8 mouse cellular contexts compared by ENCODE assay signal in the genomic region with DNA sequence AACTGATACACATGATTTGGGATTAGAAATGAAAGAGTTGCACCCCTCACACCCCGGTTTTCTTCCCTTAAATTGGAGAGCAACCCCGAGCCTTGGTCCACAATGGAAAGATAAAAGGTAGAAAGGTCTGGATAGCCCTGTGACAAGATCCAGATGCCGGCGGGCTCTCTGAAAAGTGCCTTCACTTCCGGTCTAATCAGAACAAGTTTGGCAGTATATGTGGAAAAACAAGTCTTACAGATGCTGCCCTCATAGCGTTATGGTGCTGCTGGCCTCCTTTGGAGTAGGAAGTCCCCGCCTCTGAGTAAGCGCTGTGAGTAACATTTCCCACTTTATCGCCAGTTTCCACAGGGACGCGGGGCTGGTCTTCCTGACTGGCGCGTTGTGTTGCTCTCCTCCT. TPM values are rescaled to one million over a fixed set of nuclear protein-coding genes. Genes with fewer than 3 reads are reported as not detected.
A peak's percentile ranks its signal among the peaks of the same experiment; 100 is the strongest.
DNase-seq lines count a peak whose midpoint lies in the region; ATAC-seq and TF ChIP-seq lines count a peak whose summit lies in the region.

No protein-coding gene starts in this region.

- WGBS in spleen, adult 2 months, result 6% methylated on average over 13 of the region's 13 CpGs
- WGBS in heart, embryonic 16.5 days, result 2% methylated on average over 13 of the region's 13 CpGs
- 8% methylated on average over 13 of the region's 13 CpGs for WGBS in midbrain, embryonic 12.5 days

- H3K27ac ChIP-seq in spleen, adult 2 months (ENCODE audit: insufficient read depth, low read length), result no peak overlapping the region
- H3K27ac ChIP-seq in heart, embryonic 16.5 days (ENCODE audit: low read length), result peak overlapping the region; percentile 90
- H3K27ac ChIP-seq in midbrain, embryonic 12.5 days (replicated peaks), result no peak overlapping the region

- H3K4me1 ChIP-seq in spleen, adult 2 months (ENCODE audit: control insufficient read depth, insufficient read depth, insufficient read length), result peaks cover 9% of the 10 kb centered on the region; the same call in 1 of the 2 replicates
- peaks cover 23% of the 10 kb centered on the region for H3K4me1 ChIP-seq in heart, embryonic 16.5 days (ENCODE audit: control insufficient read depth, insufficient read depth, low read length)
- H3K4me1 ChIP-seq in midbrain, embryonic 12.5 days, result peaks cover 25% of the 10 kb centered on the region

- no peak for TF ChIP-seq CTCF in spleen, adult 2 months (IDR thresholded peaks at IDR 0.05; ENCODE audit: extremely low read depth, insufficient read depth, insufficient read length, insufficient replicate concordance)

- no peak for TF ChIP-seq POLR2A in spleen, adult 2 months (IDR thresholded peaks at IDR 0.05; ENCODE audit: low read depth, low read length)

- peak overlapping the region; percentile 6; the same call in 1 of the 2 replicates for H3K4me3 ChIP-seq in spleen, adult 2 months (ENCODE audit: extremely low read depth, insufficient read depth, insufficient read length)
- peak overlapping the region; percentile 75 for H3K4me3 ChIP-seq in heart, embryonic 16.5 days (ENCODE audit: low read length)
- peak overlapping the region; percentile 74 for H3K4me3 ChIP-seq in midbrain, embryonic 12.5 days

- intact Hi-C loops in left cerebral cortex, postnatal 4 days (cut with DNase I), result no loop called here

- H3K27me3 ChIP-seq in spleen, adult 2 months (ENCODE audit: control insufficient read depth, insufficient read depth, low read length), result peaks cover 6% of the 10 kb centered on the region
- H3K27me3 ChIP-seq in heart, embryonic 16.5 days (ENCODE audit: control insufficient read depth, insufficient read depth, low read length), result no peaks in the 10 kb centered on the region
- H3K27me3 ChIP-seq in midbrain, embryonic 12.5 days, result peaks cover 8% of the 10 kb centered on the region; the same call in 1 of the 2 replicates

- ATAC-seq in heart, embryonic 16.5 days (replicated peaks; ENCODE audit: extremely low read depth, insufficient read depth, low FRiP score), result peak; percentile 21; the same call in 1 of the 2 replicates
- no peak for ATAC-seq in midbrain, embryonic 12.5 days (ENCODE audit: low FRiP score, low read depth)

- H3K9me3 ChIP-seq in heart, embryonic 16.5 days (replicated peaks; ENCODE audit: control insufficient read depth, low read length), result no peaks in the 10 kb centered on the region
- H3K9me3 ChIP-seq in midbrain, embryonic 12.5 days, result no peaks in the 10 kb centered on the region

- no peak for DNase-seq in spleen, adult 2 months (ENCODE audit: low read depth in 1 of 2, low spot score in 2 of 2)
- no peak for DNase-seq in spleen, adult 18-20 months
- peak; percentile 64 for DNase-seq in embryo, embryonic 10 days (ENCODE audit: low spot score)
- peak; percentile 26 to 51 for DNase-seq in kidney, postnatal 4 days
- no peak for DNase-seq in layer of hippocampus, postnatal 14 days (ENCODE audit: low spot score in 2 of 2)
- DNase-seq in left cerebral cortex, postnatal 4 days, result no peak

- H3K36me3 ChIP-seq in spleen, adult 2 months (ENCODE audit: control insufficient read depth, insufficient read depth, low read length), result no peaks in the 10 kb centered on the region
- H3K36me3 ChIP-seq in heart, embryonic 16.5 days (ENCODE audit: control insufficient read depth, insufficient read depth), result no peaks in the 10 kb centered on the region
- H3K36me3 ChIP-seq in midbrain, embryonic 12.5 days, result no peaks in the 10 kb centered on the region

- peak overlapping the region; percentile 70 for H3K4me2 ChIP-seq in heart, embryonic 16.5 days (ENCODE audit: low read depth, low read length)
- peak overlapping the region; percentile 67 for H3K4me2 ChIP-seq in midbrain, embryonic 12.5 days (replicated peaks)

- peak overlapping the region; percentile 87 for H3K9ac ChIP-seq in heart, embryonic 16.5 days (ENCODE audit: low read length)
- 0 out of 2 replicates have a peak overlapping the region, but pooled peaks have one; percentile 77 for H3K9ac ChIP-seq in midbrain, embryonic 12.5 days (replicated peaks)

RNA-seq across cellular contexts. Expression of a gene that starts 49.9 kb away (rescaled TPM):
- 2.4 and 3.6 TPM in 2 replicates for polyA plus RNA-seq in spleen, adult 2 months (2012; rRNA removed)
- 22.3 and 24.9 TPM in 2 replicates for polyA plus RNA-seq in heart, embryonic 16.5 days (2015; fragmentation: Nextera tagmentation; extraction: Ambion mirVana)
- polyA plus RNA-seq in midbrain, embryonic 12.5 days (2016; fragmentation: Nextera tagmentation; extraction: Ambion mirVana), result 28.0 and 33.6 TPM in 2 replicates
- total RNA-seq in layer of hippocampus, postnatal 14 days (2021), result 10 to 100 TPM; 20.9 to 21.9 TPM
- total RNA-seq in left cerebral cortex, postnatal 4 days (2021), result 10 to 100 TPM; 19.0 to 20.3 TPM

Comparison
In these comparisons a context has a peak if more than half of its experiments do, and no peak if none do; other contexts are left out.
1. DNase-seq: peak in embryo, embryonic 10 days (single experiment) and kidney, postnatal 4 days (2 of 2); none in spleen, adult 2 months (0 of 2), spleen, adult 18-20 months (0 of 2), layer of hippocampus, postnatal 14 days (0 of 2) and left cerebral cortex, postnatal 4 days (single experiment).
2. H3K4me3 ChIP-seq: peak in every context shown above with its lines; median percentile 75 in heart, embryonic 16.5 days; 74 in midbrain, embryonic 12.5 days; 6 in spleen, adult 2 months.